Mouse (Mus musculus) forebrain, embryonic 14.5 days (tissue): Measurements from ENCODE around the gene Cript. TPM values are rescaled to one million over a fixed set of nuclear protein-coding genes. Genes with fewer than 3 reads are reported as not detected.

Source experiments
- ATAC-seq: fragments of 200-750 bp; cut with Nextera tagmentation; 2 replicates; pipeline ENCODE4 v1.8.0; 2017; ENCODE audit warnings: mild to moderate bottlenecking, moderate library complexity
- DNase-seq: peaks from one replicate; pipeline ENCODE4 v3.0.0-alpha.2; 2015; ENCODE audit warnings: low spot score
- H3K27ac ChIP-seq: fragments of 300-500 bp; sonication (generic); 2 replicates; pipeline ENCODE4 v1.5.1; 2014; ENCODE audit warnings: low read depth, mild to moderate bottlenecking, control low read depth, low read length, moderate library complexity
- H3K27me3 ChIP-seq: fragments of 300-500 bp; sonication (generic); replicated peaks from 2 replicates; pipeline ENCODE4 v1.6.1; 2014; ENCODE audit warnings: low read length, control low read depth, mixed read lengths; ENCODE audit not compliant: control insufficient read depth, insufficient read depth
- H3K36me3 ChIP-seq: fragments of 300-500 bp; sonication (generic); 2 replicates; pipeline ENCODE4 v1.6.1; 2014; ENCODE audit warnings: low read length, control low read depth; ENCODE audit not compliant: control insufficient read depth, insufficient read depth
- H3K4me1 ChIP-seq: fragments of 300-500 bp; sonication (generic); 2 replicates; pipeline ENCODE4 v1.6.1; 2014; ENCODE audit warnings: antibody characterized with exemption, low read length, control low read depth; ENCODE audit not compliant: control insufficient read depth, insufficient read depth
- H3K4me2 ChIP-seq: fragments of 300-500 bp; sonication (generic); 2 replicates; pipeline ENCODE4 v1.6.1; 2014; ENCODE audit warnings: mild to moderate bottlenecking, control low read depth, low read length
- H3K4me3 ChIP-seq: fragments of 300-500 bp; sonication (generic); 2 replicates; pipeline ENCODE4 v1.5.1; 2014; ENCODE audit warnings: low read depth, low read length, control low read depth
- H3K9ac ChIP-seq: fragments of 300-500 bp; sonication (generic); 2 replicates; pipeline ENCODE4 v1.6.1; 2014; ENCODE audit warnings: mild to moderate bottlenecking, low read length, control low read depth, moderate library complexity
- H3K9me3 ChIP-seq: fragments of 300-500 bp; sonication (generic); replicated peaks from 2 replicates; pipeline ENCODE4 v1.6.1; 2016; ENCODE audit warnings: low read length, control low read depth, mixed read lengths; ENCODE audit not compliant: control insufficient read depth
- WGBS: fragments of 180-500 bp; shearing (Covaris S2); extraction: QIAGEN DNeasy Blood & Tissue Kit; methylation state at CpG from one replicate; pipeline ENCODE4 v1.1.7; 2014; 5-methylcytosine and 5-hydroxymethylcytosine counted together
- polyA plus RNA-seq: library from polyadenylated mRNA; unstranded; fragments of >200 nt; fragmentation: Nextera tagmentation; extraction: Ambion mirVana; gene quantifications from 2 replicates; pipeline ENCODE4 v1.2.1, GENCODE M21; 2014

The Cript gene
- 249 and 265 TPM in 2 replicates for polyA plus RNA-seq

GRCm38 (mm10) chr17:87025269-87025949, at the start of gene Cript, which contains the start of gene Pigf:
Cript (plus strand) TSS chr17:87025550.
Pigf (minus strand) TSS chr17:87025406.
- Histone ChIP-seq H3K4me3 (peak within 1 kb of the TSS; percentile 84), H3K9ac (peak within 1 kb of the TSS; percentile 78), H3K36me3 (peaks cover 10% of the 10 kb centered on the region; the same call in 1 of the 2 replicates), H3K27ac (0 out of 2 replicates have a peak within 1 kb of the TSS, but pooled peaks have one; percentile 21), H3K9me3 (no peaks in the 10 kb centered on the region), H3K4me1 (peaks cover 5% of the 10 kb centered on the region), H3K27me3 (no peaks in the 10 kb centered on the region), H3K4me2 (peak within 1 kb of the TSS; percentile 93)
- ATAC-seq (peak; percentile 100), DNase-seq (peak; percentile 99)
- 1% methylated on average over 43 of the region's 43 CpGs for WGBS

GRCm38 (mm10) chr17:86976387-86976786, 49.0 kb upstream of the Cript start:
- WGBS = 90% methylated on average over 10 of the region's 10 CpGs
- H3K27me3 ChIP-seq = no peaks in the 10 kb centered on the region
- H3K4me2 ChIP-seq = no peak overlapping the region
- H3K4me3 ChIP-seq = no peak overlapping the region
- no peaks in the 10 kb centered on the region for H3K9me3 ChIP-seq
- ATAC-seq (no peak), DNase-seq (no peak)
- H3K4me1 ChIP-seq = no peaks in the 10 kb centered on the region
- no peak overlapping the region for H3K9ac ChIP-seq
- no peak overlapping the region for H3K27ac ChIP-seq
- 0 out of 2 replicates have a peak, but pooled peaks cover 2% of the 10 kb centered on the region for H3K36me3 ChIP-seq

- WGBS = 95% methylated on average over 6 of the region's 6 CpGs
These were observed 46.9 kb upstream of the Cript start for GRCm38 (mm10) chr17:86978496-86978895.

GRCm38 (mm10) chr17:86981205-86981604, 44.1 kb upstream of the Cript start:
- Histone ChIP-seq H3K9me3 (no peaks in the 10 kb centered on the region), H3K27me3 (no peaks in the 10 kb centered on the region), H3K27ac (no peak overlapping the region), H3K4me3 (no peak overlapping the region), H3K9ac (no peak overlapping the region), H3K36me3 (no peaks in the 10 kb centered on the region), H3K4me1 (0 out of 2 replicates have a peak, but pooled peaks cover 3% of the 10 kb centered on the region), H3K4me2 (no peak overlapping the region)
- WGBS = 100% methylated on average over 1 of the region's 1 CpGs
- no peak for DNase-seq
- no peak for ATAC-seq

More at GRCm38 (mm10) chr17:86978496-86978895, 46.9 kb upstream of the Cript start:
- DNase-seq (no peak), ATAC-seq (no peak)
- no peaks in the 10 kb centered on the region for H3K27me3 ChIP-seq
- no peaks in the 10 kb centered on the region for H3K9me3 ChIP-seq
- no peaks in the 10 kb centered on the region for H3K36me3 ChIP-seq
- no peaks in the 10 kb centered on the region for H3K4me1 ChIP-seq
- H3K27ac ChIP-seq = no peak overlapping the region
- H3K9ac ChIP-seq = no peak overlapping the region
- H3K4me2 ChIP-seq = no peak overlapping the region
- H3K4me3 ChIP-seq = no peak overlapping the region

GRCm38 (mm10) chr17:86981701-86982100, 43.6 kb upstream of the Cript start:
- ATAC-seq = no peak
- Histone ChIP-seq H3K9me3 (no peaks in the 10 kb centered on the region), H3K36me3 (no peaks in the 10 kb centered on the region), H3K4me1 (peaks cover 7% of the 10 kb centered on the region; the same call in 1 of the 2 replicates), H3K27me3 (no peaks in the 10 kb centered on the region), H3K4me3 (no peak overlapping the region), H3K4me2 (no peak overlapping the region), H3K9ac (no peak overlapping the region), H3K27ac (no peak overlapping the region)
- 100% methylated on average over 2 of the region's 2 CpGs for WGBS
- DNase-seq = no peak

- 87% methylated on average over 9 of the region's 9 CpGs for WGBS
- Histone ChIP-seq H3K4me3 (no peak overlapping the region), H3K27ac (no peak overlapping the region), H3K9ac (no peak overlapping the region), H3K4me1 (peaks cover 9% of the 10 kb centered on the region; the same call in 1 of the 2 replicates), H3K27me3 (no peaks in the 10 kb centered on the region), H3K9me3 (no peaks in the 10 kb centered on the region), H3K4me2 (no peak overlapping the region), H3K36me3 (no peaks in the 10 kb centered on the region)
- ATAC-seq (no peak), DNase-seq (no peak)
These were observed 42.9 kb upstream of the Cript start for GRCm38 (mm10) chr17:86982497-86982896.

GRCm38 (mm10) chr17:86986449-86987138, 38.8 kb upstream of the Cript start:
- Histone ChIP-seq H3K27ac (no peak overlapping the region), H3K4me1 (peaks cover 9% of the 10 kb centered on the region; the same call in 1 of the 2 replicates), H3K9ac (no peak overlapping the region; the same call in 1 of the 2 replicates), H3K4me2 (no peak overlapping the region), H3K36me3 (no peaks in the 10 kb centered on the region), H3K4me3 (no peak overlapping the region), H3K27me3 (no peaks in the 10 kb centered on the region), H3K9me3 (no peaks in the 10 kb centered on the region)
- WGBS = 37% methylated on average over 17 of the region's 17 CpGs
- ATAC-seq (peak; percentile 58; the same call in 1 of the 2 replicates), DNase-seq (peak; percentile 47)

GRCm38 (mm10) chr17:86988161-86988560, 37.2 kb upstream of the Cript start:
- WGBS = 83% methylated on average over 5 of the region's 5 CpGs
- ATAC-seq (peak; percentile 26; the same call in 1 of the 2 replicates), DNase-seq (no peak)
- Histone ChIP-seq H3K4me2 (no peak overlapping the region), H3K9me3 (no peaks in the 10 kb centered on the region), H3K4me3 (no peak overlapping the region), H3K4me1 (peaks cover 9% of the 10 kb centered on the region; the same call in 1 of the 2 replicates), H3K27me3 (no peaks in the 10 kb centered on the region), H3K9ac (no peak overlapping the region), H3K27ac (no peak overlapping the region), H3K36me3 (no peaks in the 10 kb centered on the region)
